Mouse (Mus musculus) adrenal gland, postnatal 14 days (tissue): ENCODE measurements around the gene Gm3696. TPM values are rescaled to one million over a fixed set of nuclear protein-coding genes. Genes with fewer than 3 reads are reported as not detected.
"Not testable (repeated sequence)": the region's sequence is repeated elsewhere in the genome, so short reads cannot be mapped to it uniquely, and the experiment has no call there.

Source experiments
- DNase-seq: peaks from one replicate; pipeline ENCODE4 v3.0.0; 2021; ENCODE audit warnings: mixed read lengths
- long read RNA-seq, 2 experiments: library from polyadenylated mRNA; stranded (forward); transcript quantifications; one replicate each; pipeline ENCODE4 v2.0.0; 2021
- total RNA-seq: library from RNA; stranded (reverse); gene quantifications from 2 replicates; pipeline ENCODE4 v1.2.3, GENCODE M21; 2021

Gene Gm3696
- total RNA-seq = 0.75 TPM in 1 of 2 replicates, not detected in the other
- long read RNA-seq, experiment 1 = 0 reads
- long read RNA-seq, experiment 2 = 0 reads

- not testable (repeated sequence) for DNase-seq
These were observed at the start of gene Gm3696 for GRCm38 (mm10) chr14:7100521-7100920. Gm3696 (minus strand) TSS chr14:7100621.

GRCm38 (mm10) chr14:7125312-7125711 is 24.9 kb upstream of the Gm3696 start, which contains the start of gene Gm6676:
Gm6676 (minus strand) TSS chr14:7125412.
- not testable (repeated sequence) for DNase-seq

DNA sequence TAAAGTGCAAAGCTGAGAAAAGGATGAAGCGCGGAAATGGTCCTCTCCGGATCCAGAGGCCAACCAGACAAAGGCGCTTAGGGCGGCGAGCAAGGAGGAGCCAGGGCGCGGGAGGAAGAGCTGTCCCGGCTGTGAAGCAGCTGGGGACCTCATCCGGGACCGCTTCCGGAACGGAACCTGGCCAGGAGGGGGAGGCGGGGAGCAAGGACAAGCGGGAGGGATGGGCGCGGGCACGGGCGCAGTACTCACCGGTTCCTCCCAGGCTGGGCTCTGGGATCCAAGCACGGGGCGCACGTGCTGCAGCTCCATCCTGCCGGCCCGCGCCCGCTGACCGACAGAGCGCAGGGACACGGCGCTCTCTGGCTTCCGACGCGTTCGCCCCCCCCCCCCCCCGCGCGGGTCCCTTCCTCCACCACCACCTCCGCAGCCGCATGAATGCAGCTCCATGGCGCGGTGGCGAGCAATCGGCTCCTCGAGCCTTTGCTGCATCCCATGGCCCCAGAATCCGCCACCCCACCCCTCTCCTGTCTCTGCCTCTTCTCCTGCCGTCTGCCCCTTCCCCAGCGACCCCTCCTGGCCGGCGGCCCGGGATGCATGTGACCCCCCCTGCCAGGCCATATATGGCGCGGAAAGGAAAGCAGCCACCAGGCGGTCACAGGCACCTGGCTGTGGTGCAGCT is 4.8 kb upstream of the Gm3696 start:
- peak; percentile 2 for DNase-seq

- not testable (repeated sequence) for DNase-seq
These were observed 55.6 kb downstream of the Gm3696 start, which contains the start of gene Gm3685 for GRCm38 (mm10) chr14:7044870-7045269. Gm3685 (minus strand) TSS chr14:7044970.

Other genes starting within 250 kb of the Gm3696 start
- gene Gm3667, start 210.7 kb downstream of the Gm3696 start, total RNA-seq = 0.41 and 0.90 TPM in 2 replicates
- not detected in 2 replicates for gene Gm6356, start 126.8 kb downstream of the Gm3696 start, total RNA-seq
- gene Gm10406, start 73.2 kb downstream of the Gm3696 start, total RNA-seq = 0.37 TPM in 1 of 2 replicates, not detected in the other
- gene Gm3685, start 55.7 kb downstream of the Gm3696 start, total RNA-seq = not detected in 2 replicates
- not detected in 2 replicates for gene Gm6676, start 24.8 kb upstream of the Gm3696 start, total RNA-seq
- gene Gm3512, start 73.9 kb upstream of the Gm3696 start, total RNA-seq = 0.78 and 0.86 TPM in 2 replicates
- not detected in 2 replicates for gene Gm16434, start 93.9 kb upstream of the Gm3696 start, total RNA-seq
- not detected in 2 replicates for gene Gm3727, start 164.1 kb upstream of the Gm3696 start, total RNA-seq
- 0.38 and 0.44 TPM in 2 replicates for gene Gm3739, start 214.4 kb upstream of the Gm3696 start, total RNA-seq
- not detected in 2 replicates for gene Gm5797, start 231.8 kb upstream of the Gm3696 start, total RNA-seq